Mouse (Mus musculus) liver, embryonic 13.5 days (tissue): ENCODE data around the gene Nbl1. TPM values are rescaled to one million over a fixed set of nuclear protein-coding genes. Genes with fewer than 3 reads are reported as not detected.

ENCODE experiments used
- ATAC-seq: fragments of 200-750 bp; cut with Nextera tagmentation; 2 replicates; pipeline ENCODE4 v1.8.0; 2017; ENCODE audit warnings: low read depth, mild to moderate bottlenecking, moderate number of reproducible peaks, moderate library complexity
- DNase-seq: peaks from one replicate; pipeline ENCODE4 v3.0.0; 2022
- H3K27ac ChIP-seq: fragments of 300-500 bp; sonication (generic); 2 replicates; pipeline ENCODE4 v1.5.1; 2015; ENCODE audit warnings: moderate library complexity, mild to moderate bottlenecking, inconsistent platforms
- H3K27me3 ChIP-seq: fragments of 300-500 bp; sonication (generic); 2 replicates; pipeline ENCODE4 v1.6.1; 2015; ENCODE audit warnings: mild to moderate bottlenecking, inconsistent platforms
- H3K36me3 ChIP-seq: fragments of 300-500 bp; sonication (generic); 2 replicates; pipeline ENCODE4 v1.6.1; 2015; ENCODE audit warnings: mild to moderate bottlenecking, inconsistent platforms
- H3K4me1 ChIP-seq: fragments of 300-500 bp; sonication (generic); replicated peaks from 2 replicates; pipeline ENCODE4 v1.6.1; 2015; ENCODE audit warnings: inconsistent platforms
- H3K4me2 ChIP-seq: fragments of 300-500 bp; sonication (generic); 2 replicates; pipeline ENCODE4 v1.6.1; 2015; ENCODE audit warnings: inconsistent platforms, mild to moderate bottlenecking, moderate library complexity
- H3K4me3 ChIP-seq: fragments of 300-500 bp; sonication (generic); replicated peaks from 2 replicates; pipeline ENCODE4 v1.5.1; 2015; ENCODE audit warnings: mild to moderate bottlenecking, inconsistent platforms
- H3K9ac ChIP-seq: fragments of 300-500 bp; sonication (generic); 2 replicates; pipeline ENCODE4 v1.6.1; 2015; ENCODE audit warnings: mild to moderate bottlenecking, inconsistent platforms
- H3K9me3 ChIP-seq: fragments of 300-500 bp; sonication (generic); replicated peaks from 2 replicates; pipeline ENCODE4 v1.6.1; 2016; ENCODE audit warnings: inconsistent platforms
- WGBS: fragments of 180-500 bp; shearing (Covaris S2); methylation state at CpG from one replicate; pipeline ENCODE4 v1.1.7; 2015; ENCODE audit not compliant: insufficient replicate concordance; 5-methylcytosine and 5-hydroxymethylcytosine counted together
- polyA plus RNA-seq: library from polyadenylated mRNA; unstranded; fragments of >200 nt; fragmentation: Nextera tagmentation; extraction: Ambion mirVana; gene quantifications from 2 replicates; pipeline ENCODE4 v1.2.1, GENCODE M21; 2015

Gene Nbl1
- polyA plus RNA-seq, 1 experiment from 2014 or later, result 2.0 TPM

DNA sequence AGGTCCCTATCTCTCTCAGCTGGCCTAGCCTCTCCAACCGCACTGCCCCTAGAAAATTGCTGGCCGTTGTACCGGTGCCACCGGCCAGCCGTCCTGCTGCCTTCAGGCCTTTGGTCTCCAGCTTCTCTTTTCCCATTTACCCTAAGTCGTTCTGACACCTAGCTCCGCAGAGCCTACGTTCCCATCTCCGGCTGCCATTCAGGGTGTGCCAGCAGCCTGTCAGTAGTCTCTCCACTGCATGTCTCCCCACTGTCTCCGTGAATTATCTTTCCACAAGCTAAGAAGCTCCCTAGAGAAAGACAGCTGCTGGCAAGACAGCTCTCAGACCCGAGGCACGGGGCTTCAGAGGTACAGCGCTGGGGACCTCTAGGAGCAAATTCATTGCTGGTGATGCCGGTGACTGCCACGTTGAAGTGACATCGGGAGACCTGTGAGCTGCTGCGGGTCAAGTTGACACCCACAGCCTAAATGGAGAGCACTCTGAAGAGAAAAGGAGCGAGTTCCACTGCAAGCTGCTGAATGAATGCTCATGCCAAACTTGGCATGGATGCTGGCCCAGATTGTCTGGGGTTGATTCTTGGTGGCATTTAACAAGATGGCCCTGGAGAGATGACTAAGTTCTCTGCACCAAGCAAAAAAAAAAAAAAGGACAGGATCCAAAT, 11.4 kb downstream of the Nbl1 start:
- no peak overlapping the region for H3K27ac ChIP-seq
- H3K4me1 ChIP-seq, result no peaks in the 10 kb centered on the region
- no peak for ATAC-seq
- no peak overlapping the region for H3K9ac ChIP-seq
- H3K27me3 ChIP-seq, result peaks cover 52% of the 10 kb centered on the region
- H3K4me3 ChIP-seq, result no peak overlapping the region
- WGBS, result 61% methylated on average over 18 of the region's 18 CpGs
- no peak for DNase-seq
- H3K4me2 ChIP-seq, result no peak overlapping the region
- H3K36me3 ChIP-seq, result no peaks in the 10 kb centered on the region
- no peaks in the 10 kb centered on the region for H3K9me3 ChIP-seq

DNA sequence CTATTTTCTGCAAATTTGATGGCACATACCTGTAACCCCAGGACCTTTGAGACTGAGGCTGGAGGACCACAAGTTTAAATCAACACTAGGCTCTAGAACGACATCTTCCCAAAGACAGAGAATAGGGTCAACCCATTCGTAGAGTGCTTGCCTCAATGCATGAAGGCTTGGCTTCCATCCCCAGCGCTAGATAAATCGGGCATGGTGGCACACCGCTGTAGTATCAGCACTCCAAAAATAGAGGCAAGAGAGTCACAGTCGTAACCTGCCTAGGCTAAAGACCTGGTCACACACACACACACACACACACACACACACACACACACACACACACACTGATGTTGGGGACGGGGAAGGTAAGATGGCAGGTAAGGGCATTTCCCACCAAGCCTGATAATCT, 12.5 kb downstream of the Nbl1 start:
- 0 out of 2 replicates have a peak, but pooled peaks cover 3% of the 10 kb centered on the region for H3K4me1 ChIP-seq
- H3K4me2 ChIP-seq, result no peak overlapping the region
- ATAC-seq (no peak), DNase-seq (no peak)
- H3K4me3 ChIP-seq, result no peak overlapping the region
- no peaks in the 10 kb centered on the region for H3K36me3 ChIP-seq
- H3K27ac ChIP-seq, result no peak overlapping the region
- no peak overlapping the region for H3K9ac ChIP-seq
- H3K27me3 ChIP-seq, result peaks cover 56% of the 10 kb centered on the region
- no peaks in the 10 kb centered on the region for H3K9me3 ChIP-seq
- 77% methylated on average over 7 of the region's 7 CpGs for WGBS

DNA sequence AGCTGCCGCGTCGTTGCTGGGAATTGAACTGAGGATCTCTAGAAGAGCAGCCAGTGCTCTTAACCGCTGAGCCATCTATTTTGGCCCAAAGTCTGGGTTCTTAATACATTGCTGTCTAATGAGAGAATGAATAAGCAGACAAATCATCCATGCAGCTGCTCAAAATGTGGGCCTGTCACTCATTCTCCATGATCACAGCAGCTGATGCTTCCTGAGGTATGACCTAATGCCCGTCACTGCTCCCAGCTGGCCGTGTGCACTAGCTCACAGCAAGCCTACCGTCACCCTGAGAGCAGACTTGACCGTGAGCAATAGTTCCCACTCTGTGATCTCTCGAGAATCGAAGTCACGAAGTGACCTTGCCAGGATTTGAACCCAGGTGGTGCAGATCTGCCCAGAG, 13.4 kb downstream of the Nbl1 start:
- H3K4me3 ChIP-seq, result no peak overlapping the region
- H3K4me1 ChIP-seq, result 0 out of 2 replicates have a peak, but pooled peaks cover 6% of the 10 kb centered on the region
- ATAC-seq, result no peak
- peaks cover 56% of the 10 kb centered on the region for H3K27me3 ChIP-seq
- H3K9ac ChIP-seq, result no peak overlapping the region
- H3K27ac ChIP-seq, result no peak overlapping the region
- no peak for DNase-seq
- 67% methylated on average over 11 of the region's 11 CpGs for WGBS
- H3K36me3 ChIP-seq, result no peaks in the 10 kb centered on the region
- H3K4me2 ChIP-seq, result no peak overlapping the region
- no peaks in the 10 kb centered on the region for H3K9me3 ChIP-seq

DNA sequence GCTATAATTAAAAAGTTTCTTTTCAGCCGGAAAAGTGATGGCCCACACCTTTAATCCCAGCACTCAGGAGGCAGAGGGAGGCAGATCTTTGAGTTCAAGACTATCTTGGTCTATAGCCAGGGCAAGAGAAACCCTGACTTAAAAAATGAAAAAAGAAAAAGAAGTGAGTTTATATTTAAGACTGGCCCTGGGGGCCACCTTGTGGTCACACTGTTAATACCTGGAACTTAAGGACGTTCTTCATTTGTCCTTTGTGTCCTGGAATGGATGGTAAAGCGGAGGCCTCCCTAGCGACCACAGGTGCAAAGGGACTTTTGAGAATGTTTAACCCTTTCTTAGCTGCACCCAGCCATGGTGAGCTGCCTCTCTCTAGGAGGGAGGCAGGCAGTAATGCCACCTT, 14.1 kb downstream of the Nbl1 start:
- no peak overlapping the region for H3K4me3 ChIP-seq
- peaks cover 60% of the 10 kb centered on the region for H3K27me3 ChIP-seq
- no peak for DNase-seq
- no peaks in the 10 kb centered on the region for H3K36me3 ChIP-seq
- no peaks in the 10 kb centered on the region for H3K9me3 ChIP-seq
- no peak for ATAC-seq
- H3K4me2 ChIP-seq, result no peak overlapping the region
- no peak overlapping the region for H3K9ac ChIP-seq
- WGBS, result 13% methylated on average over 4 of the region's 4 CpGs
- 0 out of 2 replicates have a peak, but pooled peaks cover 6% of the 10 kb centered on the region for H3K4me1 ChIP-seq
- H3K27ac ChIP-seq, result no peak overlapping the region

DNA sequence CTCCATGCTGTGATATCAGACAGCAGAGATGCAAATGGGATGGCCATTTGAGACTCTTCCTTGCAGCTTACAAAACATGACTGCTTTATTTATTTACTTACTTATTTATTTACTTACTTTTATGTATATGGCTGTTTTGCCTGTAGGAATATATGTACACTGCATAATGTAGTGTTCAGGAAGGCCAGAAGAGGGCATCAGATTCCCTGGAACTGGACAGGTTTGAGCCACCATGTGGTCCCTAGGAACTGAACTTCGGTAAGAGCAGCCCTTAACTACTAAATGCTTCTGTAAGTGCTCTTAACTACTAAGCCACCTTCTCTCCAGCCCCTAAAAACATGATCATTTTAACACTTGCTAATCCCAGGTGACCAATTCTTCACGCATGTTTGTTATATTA, 14.5 kb downstream of the Nbl1 start:
- Histone ChIP-seq H3K9ac (no peak overlapping the region), H3K9me3 (no peaks in the 10 kb centered on the region), H3K4me3 (no peak overlapping the region), H3K27ac (no peak overlapping the region), H3K4me2 (no peak overlapping the region), H3K4me1 (0 out of 2 replicates have a peak, but pooled peaks cover 6% of the 10 kb centered on the region), H3K36me3 (no peaks in the 10 kb centered on the region), H3K27me3 (peaks cover 64% of the 10 kb centered on the region)
- 31% methylated on average over 2 of the region's 2 CpGs for WGBS
- DNase-seq (no peak), ATAC-seq (no peak)

DNA sequence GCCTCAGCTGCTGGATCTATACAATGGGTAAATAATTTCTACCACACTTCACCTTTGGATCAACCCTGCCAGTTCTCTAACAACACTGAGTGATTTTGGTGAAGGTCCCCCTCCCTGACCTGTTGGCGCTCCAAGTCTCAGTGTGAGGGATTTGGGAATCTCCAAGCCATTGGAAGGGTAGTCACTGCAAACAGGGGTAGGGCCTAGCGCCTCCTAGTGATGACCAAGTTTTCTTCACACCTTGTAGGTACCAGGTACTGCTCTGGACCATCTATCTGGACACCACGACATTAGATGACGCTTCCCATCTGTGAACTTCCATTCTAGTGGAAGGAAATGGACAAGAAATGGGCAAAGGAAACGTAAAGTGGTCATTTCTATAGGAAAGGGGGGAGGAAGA, 16.9 kb downstream of the Nbl1 start:
- H3K4me2 ChIP-seq, result no peak overlapping the region
- H3K27ac ChIP-seq, result no peak overlapping the region
- peaks cover 69% of the 10 kb centered on the region for H3K27me3 ChIP-seq
- H3K4me3 ChIP-seq, result no peak overlapping the region
- DNase-seq (no peak), ATAC-seq (no peak)
- H3K9me3 ChIP-seq, result no peaks in the 10 kb centered on the region
- no peak overlapping the region for H3K9ac ChIP-seq
- H3K36me3 ChIP-seq, result no peaks in the 10 kb centered on the region
- H3K4me1 ChIP-seq, result 0 out of 2 replicates have a peak, but pooled peaks cover 6% of the 10 kb centered on the region
- WGBS, result 10% methylated on average over 5 of the region's 5 CpGs

DNA sequence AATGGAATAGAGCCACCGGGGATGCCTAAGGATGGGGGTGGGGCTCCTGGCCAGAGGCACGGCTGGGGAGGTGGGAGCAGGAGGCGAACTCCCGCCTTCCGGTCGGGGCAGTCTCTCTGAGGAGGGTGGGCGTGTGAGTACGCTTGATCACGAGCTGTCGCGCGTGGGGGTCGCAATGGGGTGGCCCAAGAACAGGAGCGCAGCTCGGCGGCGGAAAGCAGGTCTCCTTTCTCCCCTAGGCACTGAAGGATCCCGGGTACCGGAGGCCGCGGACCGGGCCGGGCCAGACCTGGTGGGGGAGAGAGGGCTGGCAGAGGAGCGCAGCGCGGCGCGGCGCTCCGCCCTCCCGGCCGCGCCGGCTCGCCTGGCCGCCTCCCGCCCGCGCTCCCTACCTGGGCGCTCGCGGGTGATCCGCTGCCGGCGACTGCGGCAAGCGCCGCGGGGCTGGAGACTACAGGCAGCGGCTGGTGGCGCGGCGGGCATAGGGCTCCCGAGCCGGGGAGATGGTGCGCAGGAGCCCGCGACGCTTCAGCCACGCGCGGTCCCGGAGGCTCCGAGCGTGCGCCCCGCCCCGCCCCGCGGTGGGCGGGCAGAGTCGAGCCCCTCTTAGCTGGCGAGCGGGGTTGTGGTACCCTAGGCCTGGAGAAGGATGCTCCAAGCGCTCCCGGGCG, 17.6 kb downstream of the Nbl1 start, which contains the start of gene Htr6:
Gene Htr6, minus strand, starts transcription at position 530 of the 671 bp plus-strand sequence.
- peaks cover 75% of the 10 kb centered on the region for H3K27me3 ChIP-seq
- 0 out of 2 replicates have a peak, but pooled peaks cover 6% of the 10 kb centered on the region for H3K4me1 ChIP-seq
- H3K36me3 ChIP-seq, result no peaks in the 10 kb centered on the region
- H3K27ac ChIP-seq, result no peak within 1 kb of the TSS
- DNase-seq (no peak), ATAC-seq (no peak)
- no peaks in the 10 kb centered on the region for H3K9me3 ChIP-seq
- WGBS, result under 1% methylated on average over 65 of the region's 77 CpGs
- H3K4me2 ChIP-seq, result peak within 1 kb of the TSS; percentile 58
- H3K4me3 ChIP-seq, result peak within 1 kb of the TSS; percentile 43
- no peak within 1 kb of the TSS for H3K9ac ChIP-seq

DNA sequence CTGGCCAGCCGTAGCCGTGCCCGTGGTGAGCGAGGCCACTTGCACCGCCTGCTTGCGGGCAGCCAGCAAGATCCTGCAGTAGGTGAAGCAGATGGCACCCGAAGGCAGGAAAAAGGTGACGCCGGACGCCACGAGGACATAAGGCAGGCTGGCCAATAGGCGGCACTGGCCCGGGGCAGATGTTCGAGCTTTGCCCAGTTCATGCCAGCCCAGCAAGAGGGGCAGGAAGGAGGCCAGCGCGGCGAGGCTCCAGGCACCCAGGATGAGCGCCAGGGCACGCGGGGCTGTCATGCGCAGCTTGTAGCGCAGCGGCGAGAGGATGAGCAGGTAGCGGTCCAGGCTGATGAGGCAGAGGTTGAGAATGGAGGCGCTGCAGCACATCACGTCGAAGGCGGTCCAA, 18.7 kb downstream of the Nbl1 start:
- Histone ChIP-seq H3K27ac (no peak overlapping the region), H3K4me1 (0 out of 2 replicates have a peak, but pooled peaks cover 6% of the 10 kb centered on the region), H3K4me2 (no peak overlapping the region), H3K27me3 (peaks cover 80% of the 10 kb centered on the region), H3K9me3 (no peaks in the 10 kb centered on the region), H3K36me3 (no peaks in the 10 kb centered on the region), H3K4me3 (no peak overlapping the region), H3K9ac (no peak overlapping the region)
- ATAC-seq (no peak), DNase-seq (no peak)
- 18% methylated on average over 29 of the region's 29 CpGs for WGBS

DNA sequence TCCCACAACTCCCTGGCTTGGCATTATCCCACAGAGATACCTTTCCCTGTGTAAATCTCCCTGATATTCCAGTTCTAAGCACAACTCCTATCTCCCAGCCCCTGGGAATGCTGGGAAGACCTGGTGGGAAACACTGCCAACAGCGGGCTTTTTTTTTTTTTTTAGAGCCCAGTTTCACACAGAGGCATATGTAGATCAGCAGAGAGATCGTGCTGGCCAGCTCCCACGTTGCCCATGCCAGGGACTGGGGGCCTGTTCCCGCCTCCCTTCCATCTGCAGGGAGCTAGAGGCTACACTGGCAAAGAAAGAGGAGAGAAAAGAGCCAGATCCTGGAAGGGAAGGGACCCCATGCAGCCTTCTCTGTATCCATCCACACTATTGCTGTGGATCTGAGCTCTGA, 24.5 kb downstream of the Nbl1 start:
- H3K9me3 ChIP-seq, result no peaks in the 10 kb centered on the region
- H3K27me3 ChIP-seq, result peaks cover 49% of the 10 kb centered on the region
- ATAC-seq, result no peak
- H3K4me3 ChIP-seq, result no peak overlapping the region
- no peak overlapping the region for H3K4me2 ChIP-seq
- no peak overlapping the region for H3K27ac ChIP-seq
- no peaks in the 10 kb centered on the region for H3K36me3 ChIP-seq
- H3K4me1 ChIP-seq, result no peaks in the 10 kb centered on the region
- WGBS, result 20% methylated on average over 4 of the region's 4 CpGs
- no peak for DNase-seq
- H3K9ac ChIP-seq, result no peak overlapping the region

DNA sequence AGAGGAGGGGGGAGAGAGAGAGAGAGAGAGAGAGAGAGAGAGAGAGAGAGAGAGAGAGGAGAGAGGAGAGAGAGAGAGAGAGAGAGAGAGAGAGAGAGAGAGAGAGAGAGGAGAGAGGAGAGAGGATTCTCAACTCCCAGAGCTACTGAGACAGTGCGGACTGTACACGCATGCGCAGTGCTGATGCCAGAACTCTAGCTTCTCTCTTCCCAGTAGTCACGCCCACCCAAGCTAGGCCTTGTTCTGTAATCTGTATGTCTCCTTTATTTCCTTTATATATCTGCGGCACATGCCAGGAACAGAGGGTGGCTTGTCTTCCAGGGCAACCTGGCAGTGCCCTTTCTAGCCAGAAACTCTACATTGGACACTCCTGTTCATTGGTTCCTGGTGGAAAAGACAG, 28.0 kb downstream of the Nbl1 start:
- Histone ChIP-seq H3K4me1 (no peaks in the 10 kb centered on the region), H3K4me3 (no peak overlapping the region), H3K36me3 (no peaks in the 10 kb centered on the region), H3K9me3 (no peaks in the 10 kb centered on the region), H3K9ac (no peak overlapping the region), H3K4me2 (no peak overlapping the region), H3K27me3 (peaks cover 16% of the 10 kb centered on the region), H3K27ac (no peak overlapping the region)
- ATAC-seq, result no peak
- DNase-seq, result no peak
- WGBS, result 82% methylated on average over 5 of the region's 5 CpGs

DNA sequence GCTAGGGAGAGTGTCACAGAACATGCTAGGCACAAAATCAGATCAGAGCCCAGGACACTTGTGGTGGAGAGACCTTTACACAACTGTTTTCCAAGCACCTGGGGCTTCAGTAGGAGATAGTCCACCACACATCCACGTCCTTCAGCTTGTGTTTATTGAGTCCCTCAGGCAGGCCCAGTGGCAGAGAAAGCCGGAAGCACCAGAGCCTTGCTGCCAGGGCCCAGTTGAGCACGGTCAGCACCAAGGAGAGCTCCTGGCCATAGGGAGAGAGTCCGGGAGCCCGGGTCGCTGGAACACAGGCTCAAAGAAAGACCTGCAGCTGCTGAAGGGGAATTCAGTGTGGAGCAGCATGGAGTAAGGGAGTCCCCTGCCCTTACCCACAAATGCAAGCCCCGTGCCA, 33.2 kb downstream of the Nbl1 start:
- H3K36me3 ChIP-seq, result no peaks in the 10 kb centered on the region
- no peaks in the 10 kb centered on the region for H3K4me1 ChIP-seq
- DNase-seq (no peak), ATAC-seq (no peak)
- 7% methylated on average over 7 of the region's 7 CpGs for WGBS
- H3K4me3 ChIP-seq, result no peak overlapping the region
- no peak overlapping the region for H3K27ac ChIP-seq
- no peak overlapping the region for H3K4me2 ChIP-seq
- H3K9ac ChIP-seq, result no peak overlapping the region
- no peaks in the 10 kb centered on the region for H3K9me3 ChIP-seq
- no peaks in the 10 kb centered on the region for H3K27me3 ChIP-seq

DNA sequence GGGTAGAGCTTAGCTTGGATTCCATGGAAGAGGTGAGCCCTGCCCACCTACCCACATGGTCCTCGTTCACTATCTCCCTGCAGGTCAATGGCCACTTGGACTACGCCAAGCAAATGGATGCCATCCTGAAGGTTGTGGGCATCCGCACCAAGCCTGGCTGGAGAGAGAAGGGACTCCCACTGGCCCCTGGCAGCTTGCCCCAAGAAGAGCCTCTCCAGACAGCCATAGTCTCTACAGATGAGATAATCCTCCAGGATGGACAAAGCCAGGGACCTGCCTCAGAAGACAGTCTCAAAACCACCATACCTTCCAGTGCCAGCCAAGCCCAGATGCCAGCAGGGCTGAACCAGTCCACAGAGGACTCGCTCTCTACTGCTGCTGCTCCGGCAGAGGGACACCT, 34.8 kb downstream of the Nbl1 start:
- H3K4me2 ChIP-seq, result no peak overlapping the region
- no peak overlapping the region for H3K27ac ChIP-seq
- whole genome bisulfite sequencing, result 72% methylated on average over 5 of the region's 5 CpGs
- no peak overlapping the region for H3K9ac ChIP-seq
- H3K9me3 ChIP-seq, result no peaks in the 10 kb centered on the region
- no peaks in the 10 kb centered on the region for H3K27me3 ChIP-seq
- H3K36me3 ChIP-seq, result no peaks in the 10 kb centered on the region
- ATAC-seq (no peak), DNase-seq (no peak)
- H3K4me1 ChIP-seq, result no peaks in the 10 kb centered on the region
- no peak overlapping the region for H3K4me3 ChIP-seq
